Mouse (Mus musculus) testis, adult 2 months (tissue): ENCODE data around the gene Sirt7.

Experiments used
- CTCF ChIP-seq: fragments of 200-500 bp; IDR thresholded peaks from 2 replicates; pipeline ENCODE4 v1.5.1; 2012; ENCODE audit warnings: low read depth, mild to moderate bottlenecking, inconsistent platforms, low read length, moderate library complexity; ENCODE audit not compliant: control insufficient read depth, insufficient read depth, insufficient replicate concordance
- POLR2A ChIP-seq: fragments of 200-500 bp; IDR thresholded peaks from 2 replicates; pipeline ENCODE4 v1.6.1; 2012; ENCODE audit warnings: low read depth, mild to moderate bottlenecking, inconsistent platforms, low read length, moderate library complexity; ENCODE audit not compliant: control insufficient read depth

DNA sequence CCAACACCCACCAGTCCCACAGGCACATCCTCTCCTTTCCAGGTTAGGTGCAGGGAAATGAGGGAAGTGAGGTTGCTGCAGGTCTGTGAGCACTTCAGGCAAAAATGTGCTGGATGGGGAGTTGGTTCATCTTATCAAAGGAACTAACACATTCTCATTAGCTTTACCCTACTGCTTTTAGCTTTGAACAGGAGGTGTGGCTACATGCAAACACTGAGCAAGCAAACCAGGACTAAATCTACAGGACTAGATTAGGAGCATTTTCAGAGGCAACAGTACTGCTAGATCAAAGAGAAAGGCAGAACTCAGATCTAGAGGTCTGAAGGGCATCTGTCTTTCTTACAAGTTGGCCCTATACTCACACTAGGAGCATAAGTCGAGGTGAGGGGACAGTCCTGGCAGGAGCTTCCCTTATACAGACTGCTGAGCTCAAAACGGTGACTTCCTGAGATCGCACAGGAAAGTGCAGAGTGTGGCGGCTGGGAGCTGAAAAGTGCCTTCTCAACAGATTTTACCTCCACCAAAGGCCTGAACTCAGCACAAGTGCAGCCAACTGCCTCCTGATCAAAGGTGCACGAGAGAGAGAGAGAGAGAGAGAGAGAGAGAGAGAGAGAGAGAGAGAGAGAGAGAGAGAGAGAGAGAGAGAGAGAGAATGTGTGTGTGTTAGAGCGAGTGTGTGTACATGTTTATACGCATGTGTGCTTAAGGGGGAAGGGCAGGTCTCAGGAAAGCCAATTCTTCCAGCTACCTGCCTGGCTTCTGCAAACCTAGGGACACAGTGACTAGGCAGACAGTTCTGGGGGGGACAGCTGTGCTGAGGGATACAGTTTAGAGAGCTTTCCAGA lies 6.1 kb upstream of the Sirt7 start:
- TF ChIP-seq POLR2A, result no peak
- TF ChIP-seq CTCF, result no peak
